In genomic region chr1:170694821-170695291, GRCm38 (mm10) we compare ENCODE assay signal across 8 mouse cellular contexts. TPM values are rescaled to one million over a fixed set of nuclear protein-coding genes. Genes with fewer than 3 reads are reported as not detected.
DNase-seq lines count a peak whose midpoint lies in the region; ATAC-seq lines count a peak whose summit lies in the region.

No protein-coding gene starts in this region.

- intact Hi-C loops in left cerebral cortex, postnatal 4 days (cut with DNase I) = no loop called here

- H3K9me3 ChIP-seq in heart, embryonic 16.5 days (replicated peaks; ENCODE audit: control insufficient read depth, low read length) = no peaks in the 10 kb centered on the region
- H3K9me3 ChIP-seq in stomach, embryonic 16.5 days (replicated peaks; ENCODE audit: control insufficient read depth, low read length) = no peaks in the 10 kb centered on the region

- WGBS in heart, embryonic 16.5 days = 37% methylated on average over 5 of the region's 5 CpGs
- 41% methylated on average over 5 of the region's 5 CpGs for WGBS in stomach, embryonic 16.5 days

- DNase-seq in kidney, adult 11 months = peak; percentile 53
- no peak for DNase-seq in kidney, postnatal 14 days
- peak; percentile 38 for DNase-seq in urinary bladder, postnatal 14 days (ENCODE audit: low spot score)
- DNase-seq in urinary bladder, adult 2 months (ENCODE audit: low spot score) = no peak
- DNase-seq in thymus, postnatal 36 days = no peak
- DNase-seq in left cerebral cortex, postnatal 4 days = no peak

- H3K36me3 ChIP-seq in heart, embryonic 16.5 days (ENCODE audit: control insufficient read depth, insufficient read depth) = no peaks in the 10 kb centered on the region
- H3K36me3 ChIP-seq in stomach, embryonic 16.5 days (ENCODE audit: control insufficient read depth, insufficient read depth, low read length) = no peaks in the 10 kb centered on the region

- ATAC-seq in heart, embryonic 16.5 days (replicated peaks; ENCODE audit: extremely low read depth, insufficient read depth, low FRiP score) = no peak
- ATAC-seq in stomach, embryonic 16.5 days (ENCODE audit: insufficient read depth, low FRiP score) = peak; percentile 67; the same call in 1 of the 2 replicates

- H3K4me1 ChIP-seq in heart, embryonic 16.5 days (ENCODE audit: control insufficient read depth, insufficient read depth, low read length) = peaks cover 10% of the 10 kb centered on the region; the same call in 1 of the 2 replicates
- H3K4me1 ChIP-seq in stomach, embryonic 16.5 days (ENCODE audit: control insufficient read depth, insufficient read depth, low read length) = no peaks in the 10 kb centered on the region

- no peaks in the 10 kb centered on the region for H3K27me3 ChIP-seq in heart, embryonic 16.5 days (ENCODE audit: control insufficient read depth, insufficient read depth, low read length)
- no peaks in the 10 kb centered on the region for H3K27me3 ChIP-seq in stomach, embryonic 16.5 days (ENCODE audit: control insufficient read depth, insufficient read depth, low read length)

- no peak overlapping the region for H3K4me3 ChIP-seq in heart, embryonic 16.5 days (ENCODE audit: low read length)
- H3K4me3 ChIP-seq in stomach, embryonic 16.5 days (replicated peaks; ENCODE audit: low read length) = no peak overlapping the region

- peak overlapping the region; percentile 4; the same call in 1 of the 2 replicates for H3K27ac ChIP-seq in heart, embryonic 16.5 days (ENCODE audit: low read length)
- H3K27ac ChIP-seq in stomach, embryonic 16.5 days (ENCODE audit: low read length) = no peak overlapping the region

- H3K4me2 ChIP-seq in heart, embryonic 16.5 days (ENCODE audit: low read depth, low read length) = no peak overlapping the region
- no peak overlapping the region for H3K4me2 ChIP-seq in stomach, embryonic 16.5 days (ENCODE audit: low read depth, low read length)

- no peak overlapping the region for H3K9ac ChIP-seq in heart, embryonic 16.5 days (ENCODE audit: low read length)
- H3K9ac ChIP-seq in stomach, embryonic 16.5 days (ENCODE audit: low read length) = no peak overlapping the region

RNA-seq across cellular contexts. Expression of gene Olfml2b, which starts 50.5 kb away (rescaled TPM):
- polyA plus RNA-seq in urinary bladder, adult 2 months (2012; rRNA removed) = 37.8 and 39.7 TPM in 2 replicates
- 29.5 and 30.2 TPM in 2 replicates for polyA plus RNA-seq in heart, embryonic 16.5 days (2015; fragmentation: Nextera tagmentation; extraction: Ambion mirVana)
- polyA plus RNA-seq in stomach, embryonic 16.5 days (2015; fragmentation: Nextera tagmentation; extraction: Ambion mirVana) = 49.2 and 58.5 TPM in 2 replicates
- 1 to 10 TPM; 7.3 to 7.4 TPM for total RNA-seq in left cerebral cortex, postnatal 4 days (2021)

Comparison
In these comparisons a context has a peak if more than half of its experiments do, and no peak if none do; other contexts are left out.
1. DNase-seq: peak in kidney, adult 11 months (single experiment) and urinary bladder, postnatal 14 days (single experiment); none in kidney, postnatal 14 days (single experiment), urinary bladder, adult 2 months (single experiment), thymus, postnatal 36 days (0 of 2) and left cerebral cortex, postnatal 4 days (single experiment).